Mouse (Mus musculus) ovary, adult 10 weeks (tissue): ENCODE measurements around the gene Vmn1r168. TPM values are rescaled to one million over a fixed set of nuclear protein-coding genes. Genes with fewer than 3 reads are reported as not detected.

ENCODE experiments used
- polyA plus RNA-seq: library from polyadenylated mRNA; stranded (reverse); fragments of 350-450 nt; fragmentation: Illumina TruSeq; extraction: RNeasy Lipid Tissue Mini Kit (QIAGEN cat#74804); gene quantifications from one replicate; pipeline ENCODE4 v1.2.3, GENCODE M21; 2014

The Vmn1r168 gene
- not detected for polyA plus RNA-seq

DNA sequence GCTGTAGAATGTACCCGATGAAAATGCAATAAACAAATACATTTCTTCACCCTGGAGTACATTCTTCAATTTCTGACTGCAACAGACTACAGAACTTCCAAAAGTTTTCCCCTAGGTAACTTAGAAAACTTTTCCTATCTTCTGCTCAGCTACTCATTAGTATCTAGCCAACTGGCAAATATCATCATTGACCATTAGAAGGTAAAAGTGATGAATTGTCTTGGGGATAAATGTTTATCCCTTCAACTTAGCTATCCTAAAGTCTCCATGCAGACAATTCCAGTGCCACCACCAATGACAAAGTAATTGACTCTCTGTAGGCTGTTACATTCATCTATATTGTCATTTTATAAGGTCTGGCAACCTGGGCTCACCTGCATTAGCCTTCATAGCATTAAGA is at the start of gene Vmn1r168:
TSS of gene Vmn1r168 (plus strand) at position 301 of the 400 bp plus-strand sequence.

DNA sequence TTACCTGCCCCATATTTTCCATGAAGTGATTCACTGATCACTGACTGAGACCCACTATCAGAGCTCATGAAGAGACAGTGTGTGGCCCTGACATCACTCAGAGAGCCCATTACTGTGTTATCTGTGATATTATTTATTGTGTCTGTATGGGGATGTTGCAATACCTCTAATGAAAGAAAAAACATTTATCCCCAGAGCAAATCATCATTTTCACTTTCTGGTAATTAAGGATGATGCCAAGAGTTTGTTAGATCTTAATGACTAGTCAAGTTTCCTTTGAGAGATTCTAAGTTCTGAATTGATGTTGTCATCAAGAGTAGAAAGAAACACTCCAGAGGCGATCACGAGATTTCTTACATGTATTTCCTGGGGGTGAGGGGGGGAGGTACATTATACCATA is 32.4 kb upstream of the Vmn1r168 start, which contains the start of gene Vmn1r167:
TSS of gene Vmn1r167 (minus strand) at position 101 of the 400 bp plus-strand sequence.

DNA sequence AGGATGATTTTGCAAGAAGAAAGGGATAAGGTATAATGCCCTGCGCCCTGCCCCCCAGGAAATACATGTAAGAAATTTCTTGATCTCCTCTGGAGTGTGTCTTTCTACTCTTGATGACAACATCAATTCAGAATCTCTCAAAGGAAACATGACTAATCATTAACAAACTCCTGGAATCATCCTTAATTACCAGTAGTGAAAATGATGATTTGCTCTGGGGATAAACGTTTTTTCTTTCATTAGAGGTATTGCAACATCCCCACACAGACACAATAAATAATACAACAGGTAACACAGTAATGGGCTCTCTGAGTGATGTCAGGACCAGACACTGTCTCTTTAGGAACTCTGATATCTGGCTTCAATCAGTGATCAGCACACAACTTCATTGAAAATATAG is 35.7 kb downstream of the Vmn1r168 start, which contains the start of gene Vmn1r169:
TSS of gene Vmn1r169 (plus strand) at position 301 of the 400 bp plus-strand sequence.

Other genes starting within 250 kb of the Vmn1r168 start
- 9.6 TPM for gene Nlrp4e, start 238.5 kb upstream of the Vmn1r168 start, polyA plus RNA-seq
- 52.9 TPM for gene Nlrp5, start 153.8 kb upstream of the Vmn1r168 start, polyA plus RNA-seq
- not detected for gene Vmn1r167, start 32.5 kb upstream of the Vmn1r168 start, polyA plus RNA-seq
- not detected for gene Vmn1r169, start 35.8 kb downstream of the Vmn1r168 start, polyA plus RNA-seq
- not detected for gene Vmn1r170, start 66.4 kb downstream of the Vmn1r168 start, polyA plus RNA-seq
- gene Vmn1r171, start 91.0 kb downstream of the Vmn1r168 start, polyA plus RNA-seq = not detected
- gene Vmn1r172, start 118.6 kb downstream of the Vmn1r168 start, polyA plus RNA-seq = not detected
- not detected for gene Vmn1r173, start 161.0 kb downstream of the Vmn1r168 start, polyA plus RNA-seq
- not detected for gene Vmn1r174, start 212.5 kb downstream of the Vmn1r168 start, polyA plus RNA-seq